Mouse (Mus musculus) common myeloid progenitor, adult 5-6 weeks (primary cell): ENCODE results near the gene Gm7579. TPM values are rescaled to one million over a fixed set of nuclear protein-coding genes. Genes with fewer than 3 reads are reported as not detected.

Source experiments
- total RNA-seq: library from RNA; stranded (forward); fragments of 200-1000, 187-1606 nt; gene quantifications from 2 replicates; pipeline ENCODE4 v1.2.3, GENCODE M21; 2017

Gm7579 gene
- total RNA-seq, 1 experiment from 2014 or later = not detected

Other genes starting within 250 kb of the Gm7579 start
- 41.2 and 45.7 TPM in 2 replicates for gene Mob2, start 150.8 kb upstream of the Gm7579 start, total RNA-seq
- under 0.01 TPM in 1 of 2 replicates, not detected in the other for gene Dusp8, start 116.0 kb upstream of the Gm7579 start, total RNA-seq
- not detected in 2 replicates for gene Gm45618, start 91.1 kb upstream of the Gm7579 start, total RNA-seq
- gene Gm39115, start 75.8 kb upstream of the Gm7579 start, total RNA-seq = not detected in 2 replicates
- not detected in 2 replicates for gene Gm45337, start 67.3 kb upstream of the Gm7579 start, total RNA-seq
- gene Gm29735, start 54.7 kb upstream of the Gm7579 start, total RNA-seq = not detected in 2 replicates
- not detected in 2 replicates for gene Gm4553, start 46.1 kb upstream of the Gm7579 start, total RNA-seq
- not detected in 2 replicates for gene Krtap5-2, start 35.9 kb upstream of the Gm7579 start, total RNA-seq
- gene Gm10153, start 21.5 kb upstream of the Gm7579 start, total RNA-seq = not detected in 2 replicates
- not detected in 2 replicates for gene Krtap5-3, start 10.5 kb upstream of the Gm7579 start, total RNA-seq
- not detected in 2 replicates for gene Krtap5-5, start 18.1 kb downstream of the Gm7579 start, total RNA-seq
- gene Gm40460, start 29.2 kb downstream of the Gm7579 start, total RNA-seq = not detected in 2 replicates
- gene Gm2431, start 46.5 kb downstream of the Gm7579 start, total RNA-seq = not detected in 2 replicates
- gene Gm4559, start 62.5 kb downstream of the Gm7579 start, total RNA-seq = not detected in 2 replicates
- not detected in 2 replicates for gene Krtap5-1, start 85.3 kb downstream of the Gm7579 start, total RNA-seq
- not detected in 2 replicates for gene Krtap5-4, start 91.7 kb downstream of the Gm7579 start, total RNA-seq
- not detected in 2 replicates for gene Ifitm10, start 161.9 kb downstream of the Gm7579 start, total RNA-seq
- 12.4 and 58.4 TPM in 2 replicates for gene Gm49369, start 170.8 kb downstream of the Gm7579 start, total RNA-seq
- gene Ctsd, start 176.2 kb downstream of the Gm7579 start, total RNA-seq = 114 and 134 TPM in 2 replicates
- not detected in 2 replicates for gene Syt8, start 223.0 kb downstream of the Gm7579 start, total RNA-seq
- gene Tnni2, start 229.9 kb downstream of the Gm7579 start, total RNA-seq = 1.8 and 3.7 TPM in 2 replicates
- 96.5 and 108 TPM in 2 replicates for gene Lsp1, start 248.9 kb downstream of the Gm7579 start, total RNA-seq